Mouse (Mus musculus) CH12F3 (cell line): ENCODE measurements at regions not wholly inside any gene's neighbourhood (a gene's known extent, or its start where the extent isn't known, plus 50 kb on each side); places are given as distances from the start of the nearest gene placed in this dataset.
"Not testable (repeated sequence)": the region's sequence is repeated elsewhere in the genome, so short reads cannot be mapped to it uniquely, and the experiment has no call there.

Source experiments
- in situ Hi-C: fragments of 300-500 bp; cut with MboI; formaldehyde crosslinking; loops from 2 replicates; pipeline ENCODE4 v1.14.3; 2020; ENCODE audit warnings: low sequenced_read_pairs

- in situ Hi-C loops: no loop called here
Observed at GRCm38 (mm10) chr1:177501288-177501687, 59.1 kb downstream of the Zbtb18 start.

GRCm38 (mm10) chr1:177503946-177504345 lies 61.8 kb downstream of the Zbtb18 start:
- in situ Hi-C loops: no loop called here

GRCm38 (mm10) chr1:177504743-177505142 lies 62.6 kb downstream of the Zbtb18 start:
- in situ Hi-C loops: no loop called here

GRCm38 (mm10) chr1:177507398-177507797 lies 65.2 kb downstream of the Zbtb18 start:
- in situ Hi-C loops: not testable (repeated sequence)

- in situ Hi-C loops: no loop called here
Observed at GRCm38 (mm10) chr1:177509786-177510185, 67.6 kb downstream of the Zbtb18 start.

- in situ Hi-C loops: no loop called here
Observed at GRCm38 (mm10) chr1:177512116-177512515, 70.0 kb downstream of the Zbtb18 start.

- in situ Hi-C loops: no loop called here
Observed at GRCm38 (mm10) chr1:177517934-177518610, 75.9 kb downstream of the Zbtb18 start.

- in situ Hi-C loops: no loop called here
Observed at GRCm38 (mm10) chr1:177518897-177519513, 76.9 kb downstream of the Zbtb18 start.

- in situ Hi-C loops: no loop called here
Observed at GRCm38 (mm10) chr1:177521110-177521509, 79.0 kb downstream of the Zbtb18 start.

- in situ Hi-C loops: no loop called here
Observed at GRCm38 (mm10) chr1:177525141-177525540, 83.0 kb downstream of the Zbtb18 start.

- in situ Hi-C loops: no loop called here
Observed at GRCm38 (mm10) chr1:177531791-177532190, 89.6 kb downstream of the Zbtb18 start.

GRCm38 (mm10) chr1:177532656-177533055 lies 90.5 kb downstream of the Zbtb18 start:
- in situ Hi-C loops: no loop called here

- in situ Hi-C loops: no loop called here
Observed at GRCm38 (mm10) chr1:177533332-177533731, 91.2 kb downstream of the Zbtb18 start.

GRCm38 (mm10) chr1:177545031-177545735 lies 103.0 kb downstream of the Zbtb18 start:
- in situ Hi-C loops: no loop called here

- in situ Hi-C loops: no loop called here
Observed at GRCm38 (mm10) chr1:177547716-177548115, 105.6 kb downstream of the Zbtb18 start.

GRCm38 (mm10) chr1:177555471-177556291 lies 113.5 kb downstream of the Zbtb18 start:
- in situ Hi-C loops: no loop called here

GRCm38 (mm10) chr1:177557432-177557831 lies 115.3 kb downstream of the Zbtb18 start:
- in situ Hi-C loops: no loop called here

GRCm38 (mm10) chr1:177557856-177558255 lies 115.7 kb downstream of the Zbtb18 start:
- in situ Hi-C loops: no loop called here

GRCm38 (mm10) chr1:177561716-177562588 lies 119.8 kb downstream of the Zbtb18 start:
- in situ Hi-C loops: no loop called here

- in situ Hi-C loops: no loop called here
Observed at GRCm38 (mm10) chr1:177562589-177562912, 120.4 kb downstream of the Zbtb18 start.
